Mouse (Mus musculus): ENCODE data around the gene Arl3. TPM values are rescaled to one million over a fixed set of nuclear protein-coding genes. Genes with fewer than 3 reads are reported as not detected.

The Arl3 gene
- polyA plus RNA-seq, 1 experiment, result 266 TPM

DNA sequence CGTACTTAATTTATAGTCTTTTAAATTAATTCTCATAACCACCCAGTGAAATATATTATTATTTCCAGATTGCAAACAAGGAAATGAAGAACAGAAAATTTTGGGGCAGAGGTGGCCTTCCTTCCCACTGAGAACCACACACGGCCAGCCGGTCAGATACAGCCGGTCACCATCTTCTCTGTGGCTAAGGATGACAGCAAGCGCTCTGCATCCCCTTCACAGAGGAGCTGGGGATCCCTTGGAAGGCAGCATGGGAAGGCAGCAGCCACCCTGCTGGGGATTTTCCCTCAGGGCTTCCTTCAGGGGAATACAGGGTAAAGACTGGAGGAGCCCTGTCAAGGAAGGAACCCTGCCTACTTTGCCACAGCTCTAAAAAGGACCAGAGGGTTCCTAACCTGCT is 39.5 kb downstream of the Arl3 start:
- Histone ChIP-seq H3K27ac (ENCODE audit: control insufficient read depth, insufficient read depth, low read depth, low read length) (no peak overlapping the region), H3K4me1 (ENCODE audit: control insufficient read depth, insufficient read depth, low read length) (peaks cover 7% of the 10 kb centered on the region), H3K4me3 (ENCODE audit: control insufficient read depth, low read depth, low read length) (no peak overlapping the region), H3K27me3 (ENCODE audit: control insufficient read depth, insufficient read depth, low read length) (no peaks in the 10 kb centered on the region), H3K36me3 (ENCODE audit: control insufficient read depth, insufficient read depth, low read length) (no peaks in the 10 kb centered on the region)
- TF ChIP-seq POLR2A (IDR thresholded peaks at IDR 0.05; ENCODE audit: control insufficient read depth, low read depth, low read length), result no peak
- no peak for TF ChIP-seq CTCF (IDR thresholded peaks at IDR 0.05; ENCODE audit: control insufficient read depth, insufficient read depth, insufficient replicate concordance, low read depth, low read length)

DNA sequence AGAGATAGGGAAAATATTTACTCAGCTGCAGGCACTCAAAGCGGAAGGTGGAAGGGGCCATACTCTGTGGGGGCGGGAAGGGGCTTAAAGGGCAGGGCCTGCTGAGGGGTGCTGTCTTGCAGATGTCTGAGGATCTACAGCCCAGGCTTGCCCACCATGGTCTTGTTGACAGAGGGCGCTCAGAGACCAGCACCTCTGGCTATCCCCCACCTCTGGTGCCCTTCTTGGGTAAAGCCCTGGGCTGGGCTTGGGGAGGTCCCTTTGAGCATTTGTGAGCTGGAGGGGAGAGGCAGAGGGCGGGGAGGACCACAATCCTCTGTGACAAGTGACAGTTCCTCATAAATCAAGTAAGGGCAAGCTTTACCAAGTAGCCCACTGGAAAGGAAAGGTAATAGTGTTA is 39.9 kb downstream of the Arl3 start:
- Histone ChIP-seq H3K27me3 (ENCODE audit: control insufficient read depth, insufficient read depth, low read length) (no peaks in the 10 kb centered on the region), H3K4me3 (ENCODE audit: control insufficient read depth, low read depth, low read length) (no peak overlapping the region), H3K27ac (ENCODE audit: control insufficient read depth, insufficient read depth, low read depth, low read length) (no peak overlapping the region), H3K36me3 (ENCODE audit: control insufficient read depth, insufficient read depth, low read length) (no peaks in the 10 kb centered on the region), H3K4me1 (ENCODE audit: control insufficient read depth, insufficient read depth, low read length) (peaks cover 9% of the 10 kb centered on the region)
- TF ChIP-seq POLR2A (IDR thresholded peaks at IDR 0.05; ENCODE audit: control insufficient read depth, low read depth, low read length) (no peak), CTCF (IDR thresholded peaks at IDR 0.05; ENCODE audit: control insufficient read depth, insufficient read depth, insufficient replicate concordance, low read depth, low read length) (no peak)

- TF ChIP-seq CTCF (IDR thresholded peaks at IDR 0.05; ENCODE audit: control insufficient read depth, insufficient read depth, insufficient replicate concordance, low read depth, low read length) (no peak), POLR2A (IDR thresholded peaks at IDR 0.05; ENCODE audit: control insufficient read depth, low read depth, low read length) (no peak)
- H3K36me3 ChIP-seq (ENCODE audit: control insufficient read depth, insufficient read depth, low read length), result no peaks in the 10 kb centered on the region
- H3K27me3 ChIP-seq (ENCODE audit: control insufficient read depth, insufficient read depth, low read length), result no peaks in the 10 kb centered on the region
- peaks cover 9% of the 10 kb centered on the region for H3K4me1 ChIP-seq (ENCODE audit: control insufficient read depth, insufficient read depth, low read length)
- no peak overlapping the region for H3K4me3 ChIP-seq (ENCODE audit: control insufficient read depth, low read depth, low read length)
- H3K27ac ChIP-seq (ENCODE audit: control insufficient read depth, insufficient read depth, low read depth, low read length), result no peak overlapping the region
Measured at GRCm38 (mm10) chr19:46532031-46532688, 40.8 kb downstream of the Arl3 start.

DNA sequence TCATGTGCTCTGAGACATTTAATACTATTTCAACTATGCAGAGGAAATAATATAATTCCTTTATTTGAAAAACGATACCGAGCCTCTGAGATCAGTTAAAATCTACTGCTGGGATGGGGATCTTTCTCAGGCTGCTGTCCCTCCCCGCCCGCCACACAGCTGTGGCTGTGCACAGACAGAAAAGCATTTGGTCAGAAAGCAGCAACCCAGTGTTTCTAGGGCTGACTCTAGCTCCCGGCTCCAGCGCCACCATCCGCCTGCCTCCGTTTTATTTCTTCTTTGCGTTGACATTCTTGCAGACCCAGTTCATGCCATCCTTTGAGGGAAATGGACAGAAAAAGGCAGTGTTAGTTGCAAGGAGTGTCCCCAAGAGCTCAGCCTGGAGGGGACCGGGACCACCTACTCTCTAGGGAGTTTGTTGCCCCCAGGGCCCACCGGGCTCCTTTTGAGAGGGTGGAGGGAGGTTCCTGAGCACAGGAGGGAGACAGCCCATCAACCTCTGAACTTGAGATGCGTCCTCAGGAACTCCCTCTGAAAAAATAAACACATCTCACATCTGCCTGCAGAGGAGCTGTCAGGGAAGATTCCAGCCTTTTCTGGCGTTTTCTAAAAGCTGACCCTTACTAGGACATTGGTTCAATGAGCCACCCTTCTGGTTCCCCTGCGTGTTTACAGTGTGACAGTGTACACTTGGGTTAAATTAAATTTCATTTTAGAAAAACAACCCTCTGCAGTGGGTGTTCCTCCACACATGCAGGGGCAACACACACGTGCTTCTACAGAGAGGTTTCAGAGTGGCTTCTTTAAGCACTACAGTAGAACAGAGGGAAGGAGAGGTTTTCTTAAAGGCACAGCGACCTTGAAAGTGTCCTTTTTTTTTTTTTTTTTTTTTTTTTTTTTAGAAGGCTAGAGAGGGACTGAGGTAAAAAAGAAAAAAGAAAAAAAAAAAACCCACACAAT is 41.6 kb downstream of the Arl3 start:
- H3K27me3 ChIP-seq (ENCODE audit: control insufficient read depth, insufficient read depth, low read length), result no peaks in the 10 kb centered on the region
- no peak overlapping the region for H3K4me3 ChIP-seq (ENCODE audit: control insufficient read depth, low read depth, low read length)
- H3K27ac ChIP-seq (ENCODE audit: control insufficient read depth, insufficient read depth, low read depth, low read length), result no peak overlapping the region
- H3K36me3 ChIP-seq (ENCODE audit: control insufficient read depth, insufficient read depth, low read length), result no peaks in the 10 kb centered on the region
- TF ChIP-seq CTCF (IDR thresholded peaks at IDR 0.05; ENCODE audit: control insufficient read depth, insufficient read depth, insufficient replicate concordance, low read depth, low read length) (no peak), POLR2A (IDR thresholded peaks at IDR 0.05; ENCODE audit: control insufficient read depth, low read depth, low read length) (no peak)
- peaks cover 9% of the 10 kb centered on the region for H3K4me1 ChIP-seq (ENCODE audit: control insufficient read depth, insufficient read depth, low read length)

DNA sequence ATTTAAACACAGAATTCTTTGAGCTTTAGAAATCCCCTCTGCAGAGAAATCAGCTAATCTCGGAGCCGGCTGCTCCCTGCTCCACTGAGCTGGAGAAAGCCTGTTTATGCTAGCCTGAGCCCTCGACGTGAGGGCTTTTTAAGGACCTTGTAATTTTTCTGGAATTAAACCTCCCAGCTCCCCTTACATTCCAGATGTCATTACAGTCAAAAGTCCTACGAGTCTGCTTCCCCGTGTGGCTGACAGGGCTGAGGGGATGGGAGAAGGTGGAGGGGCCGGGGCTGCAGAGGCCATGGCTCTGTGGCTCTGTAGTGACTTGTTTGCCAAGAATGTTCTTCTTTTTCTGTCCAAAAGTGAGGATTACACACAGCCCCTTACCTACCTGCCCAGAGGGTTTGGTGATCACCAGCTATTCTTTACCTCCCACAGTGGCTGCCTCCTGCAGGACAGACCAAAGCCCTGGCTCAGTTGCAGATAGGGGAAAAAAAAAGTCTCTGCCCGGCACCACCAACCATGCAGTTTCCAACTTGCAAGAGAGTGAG is 42.5 kb downstream of the Arl3 start:
- Histone ChIP-seq H3K36me3 (ENCODE audit: control insufficient read depth, insufficient read depth, low read length) (no peaks in the 10 kb centered on the region), H3K27me3 (ENCODE audit: control insufficient read depth, insufficient read depth, low read length) (no peaks in the 10 kb centered on the region), H3K4me3 (ENCODE audit: control insufficient read depth, low read depth, low read length) (no peak overlapping the region), H3K4me1 (ENCODE audit: control insufficient read depth, insufficient read depth, low read length) (peaks cover 9% of the 10 kb centered on the region), H3K27ac (ENCODE audit: control insufficient read depth, insufficient read depth, low read depth, low read length) (no peak overlapping the region)
- TF ChIP-seq POLR2A (IDR thresholded peaks at IDR 0.05; ENCODE audit: control insufficient read depth, low read depth, low read length) (no peak), CTCF (IDR thresholded peaks at IDR 0.05; ENCODE audit: control insufficient read depth, insufficient read depth, insufficient replicate concordance, low read depth, low read length) (no peak)

GRCm38 (mm10) chr19:46529601-46530448 is 43.2 kb downstream of the Arl3 start:
- TF ChIP-seq CTCF (IDR thresholded peaks at IDR 0.05; ENCODE audit: control insufficient read depth, insufficient read depth, insufficient replicate concordance, low read depth, low read length) (no peak), POLR2A (IDR thresholded peaks at IDR 0.05; ENCODE audit: control insufficient read depth, low read depth, low read length) (no peak)
- no peaks in the 10 kb centered on the region for H3K36me3 ChIP-seq (ENCODE audit: control insufficient read depth, insufficient read depth, low read length)
- H3K27ac ChIP-seq (ENCODE audit: control insufficient read depth, insufficient read depth, low read depth, low read length), result no peak overlapping the region
- no peak overlapping the region for H3K4me3 ChIP-seq (ENCODE audit: control insufficient read depth, low read depth, low read length)
- no peaks in the 10 kb centered on the region for H3K27me3 ChIP-seq (ENCODE audit: control insufficient read depth, insufficient read depth, low read length)
- H3K4me1 ChIP-seq (ENCODE audit: control insufficient read depth, insufficient read depth, low read length), result peaks cover 12% of the 10 kb centered on the region
